Mouse (Mus musculus): ENCODE measurements around the gene Calcoco2.

DNA sequence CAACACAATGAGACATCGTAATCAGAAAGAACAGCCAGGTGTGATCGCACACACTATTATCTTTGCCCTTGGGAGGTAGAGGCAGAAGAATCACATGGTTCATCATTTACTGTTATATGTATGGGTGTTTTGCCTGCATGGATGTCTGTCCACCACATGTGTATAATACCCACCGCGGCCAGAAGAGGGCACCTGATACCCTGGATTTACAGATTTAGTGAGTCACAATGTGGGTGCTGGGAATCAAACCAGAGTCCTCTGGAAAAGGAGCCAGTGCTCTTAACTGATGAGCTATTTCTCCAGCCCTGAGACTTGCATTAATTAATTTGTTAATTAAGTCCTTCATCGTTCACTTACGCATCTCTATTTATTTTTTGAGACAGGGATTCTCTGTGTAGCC is 23.8 kb downstream of the Calcoco2 start:
- TF ChIP-seq TAL1 (IDR thresholded peaks at IDR 0.05; ENCODE audit: low read length) (no peak), GATA1 (IDR thresholded peaks at IDR 0.05; ENCODE audit: low read length) (no peak)
